Mouse (Mus musculus) stomach, embryonic 14.5 days (tissue): ENCODE data around the gene Ndufb6. TPM values are rescaled to one million over a fixed set of nuclear protein-coding genes. Genes with fewer than 3 reads are reported as not detected.
"Not testable (repeated sequence)": the region's sequence is repeated elsewhere in the genome, so short reads cannot be mapped to it uniquely, and the experiment has no call there.

Source experiments
- ATAC-seq: fragments of 200-750 bp; cut with Nextera tagmentation; 2 replicates; pipeline ENCODE4 v1.8.0; 2017; ENCODE audit warnings: low read depth, moderate TSS enrichment; ENCODE audit not compliant: insufficient number of reproducible peaks, insufficient read depth, low FRiP score
- H3K27ac ChIP-seq: fragments of 300-500 bp; sonication (generic); 2 replicates; pipeline ENCODE4 v1.5.1; 2014; ENCODE audit warnings: mild to moderate bottlenecking, low read length, moderate library complexity, mixed read lengths
- H3K27me3 ChIP-seq: fragments of 300-500 bp; sonication (generic); 2 replicates; pipeline ENCODE4 v1.6.1; 2014; ENCODE audit warnings: low read length, control low read depth, mixed read lengths; ENCODE audit not compliant: control insufficient read depth, insufficient read depth
- H3K36me3 ChIP-seq: fragments of 300-500 bp; sonication (generic); 2 replicates; pipeline ENCODE4 v1.6.1; 2014; ENCODE audit warnings: mild to moderate bottlenecking, control low read depth, low read length, moderate library complexity, mixed read lengths; ENCODE audit not compliant: control insufficient read depth, insufficient read depth
- H3K4me1 ChIP-seq: fragments of 300-500 bp; sonication (generic); 2 replicates; pipeline ENCODE4 v1.6.1; 2014; ENCODE audit warnings: low read length, control low read depth, mixed read lengths; ENCODE audit not compliant: control insufficient read depth, insufficient read depth
- H3K4me2 ChIP-seq: fragments of 300-500 bp; sonication (generic); replicated peaks from 2 replicates; pipeline ENCODE4 v1.6.1; 2014; ENCODE audit warnings: low read depth, low read length, control low read depth
- H3K4me3 ChIP-seq: fragments of 300-500 bp; sonication (generic); 2 replicates; pipeline ENCODE4 v1.5.1; 2014; ENCODE audit warnings: low read depth, low read length, control low read depth
- H3K9ac ChIP-seq: fragments of 300-500 bp; sonication (generic); replicated peaks from 2 replicates; pipeline ENCODE4 v1.6.1; 2014; ENCODE audit warnings: low read depth, mild to moderate bottlenecking, control low read depth, low read length, moderate library complexity, mixed read lengths
- H3K9me3 ChIP-seq: fragments of 300-500 bp; sonication (generic); 2 replicates; pipeline ENCODE4 v1.6.1; 2016; ENCODE audit warnings: low read depth, low read length, control low read depth; ENCODE audit not compliant: control insufficient read depth
- WGBS: fragments of 180-500 bp; shearing (Covaris S2); extraction: QIAGEN DNeasy Blood & Tissue Kit; methylation state at CpG from one replicate; pipeline ENCODE4 v1.1.7; 2014; 5-methylcytosine and 5-hydroxymethylcytosine counted together
- polyA plus RNA-seq: library from polyadenylated mRNA; unstranded; fragments of >200 nt; fragmentation: Nextera tagmentation; extraction: Ambion mirVana; gene quantifications from 2 replicates; pipeline ENCODE4 v1.2.1, GENCODE M21; 2014

Ndufb6 gene
- polyA plus RNA-seq, 1 experiment from 2014 or later: 304 TPM

- no peak overlapping the region for H3K9ac ChIP-seq
- H3K4me3 ChIP-seq: no peak overlapping the region
- H3K36me3 ChIP-seq: no peaks in the 10 kb centered on the region
- no peak overlapping the region for H3K27ac ChIP-seq
- no peaks in the 10 kb centered on the region for H3K4me1 ChIP-seq
- no peak overlapping the region for H3K4me2 ChIP-seq
- 81% methylated on average over 10 of the region's 10 CpGs for WGBS
- ATAC-seq: no peak
- no peaks in the 10 kb centered on the region for H3K27me3 ChIP-seq
- H3K9me3 ChIP-seq: no peaks in the 10 kb centered on the region
These were observed 23.4 kb upstream of the Ndufb6 start for GRCm38 (mm10) chr4:40302445-40303125.

DNA sequence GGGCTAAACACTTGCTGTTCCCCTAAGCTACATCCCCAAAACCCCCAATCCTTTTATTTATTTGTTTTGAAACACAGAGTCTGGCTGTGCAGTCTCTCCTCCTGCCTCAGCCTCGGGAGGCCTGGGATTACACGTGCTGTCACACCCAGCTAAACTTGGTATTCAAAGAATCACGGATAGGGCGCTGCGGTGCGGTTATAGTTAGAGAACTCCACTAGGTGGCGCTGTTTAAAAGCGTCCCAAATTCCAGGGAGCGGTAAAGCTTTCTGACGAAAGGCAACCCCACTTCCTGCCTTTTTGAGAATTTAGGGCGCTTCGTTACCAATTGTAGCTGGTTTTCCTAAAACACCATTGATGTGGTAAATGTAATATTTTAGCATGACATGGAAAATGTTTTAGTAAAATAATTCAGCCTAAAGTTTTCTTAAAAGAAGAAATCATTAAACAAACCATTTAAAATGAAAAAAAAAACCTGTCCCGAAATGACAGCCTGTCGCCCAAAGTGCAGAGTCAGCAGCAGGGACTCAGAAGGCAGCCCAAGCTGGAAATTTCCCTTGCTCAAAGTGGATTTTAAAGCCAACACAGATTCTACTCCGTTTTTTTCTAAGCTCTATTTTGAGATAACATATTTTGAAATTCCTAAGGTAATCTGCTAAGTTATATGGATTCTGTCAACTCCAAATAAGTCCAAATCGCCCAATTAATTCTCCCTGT, 22.0 kb upstream of the Ndufb6 start:
- WGBS: 9% methylated on average over 16 of the region's 16 CpGs

DNA sequence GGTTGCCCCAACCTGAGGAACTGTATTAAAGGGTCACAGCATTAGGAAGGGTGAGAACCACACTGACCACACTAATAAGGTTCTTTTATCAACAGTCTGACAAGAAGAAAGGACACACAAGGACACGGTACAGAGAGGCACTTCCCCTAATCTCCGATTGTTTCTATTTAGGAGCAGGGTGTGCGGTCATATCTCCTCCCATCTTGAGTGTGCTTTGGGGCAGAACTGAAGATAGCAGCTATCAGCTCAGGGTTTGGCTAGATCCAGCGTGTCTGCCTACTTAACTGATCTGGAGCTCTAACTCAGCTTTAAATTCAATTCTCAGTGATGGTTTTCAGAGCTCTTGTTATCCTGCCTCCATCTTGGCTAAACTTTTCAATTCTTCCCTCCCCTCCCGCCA, 19.9 kb upstream of the Ndufb6 start:
- no peak overlapping the region for H3K4me2 ChIP-seq
- H3K27me3 ChIP-seq: no peaks in the 10 kb centered on the region
- no peaks in the 10 kb centered on the region for H3K4me1 ChIP-seq
- 60% methylated on average over 5 of the region's 5 CpGs for WGBS
- no peak for ATAC-seq
- no peak overlapping the region for H3K9ac ChIP-seq
- H3K9me3 ChIP-seq: no peaks in the 10 kb centered on the region; the same call in 1 of the 2 replicates
- H3K4me3 ChIP-seq: no peak overlapping the region
- no peaks in the 10 kb centered on the region for H3K36me3 ChIP-seq
- H3K27ac ChIP-seq: no peak overlapping the region

More for the DNA sequence above, 22.0 kb upstream of the Ndufb6 start:
- Histone ChIP-seq H3K27me3 (no peaks in the 10 kb centered on the region), H3K4me2 (peak overlapping the region; percentile 28), H3K9me3 (no peaks in the 10 kb centered on the region), H3K36me3 (no peaks in the 10 kb centered on the region), H3K9ac (no peak overlapping the region), H3K27ac (no peak overlapping the region), H3K4me1 (no peaks in the 10 kb centered on the region), H3K4me3 (no peak overlapping the region)
- peak; percentile 81 for ATAC-seq

DNA sequence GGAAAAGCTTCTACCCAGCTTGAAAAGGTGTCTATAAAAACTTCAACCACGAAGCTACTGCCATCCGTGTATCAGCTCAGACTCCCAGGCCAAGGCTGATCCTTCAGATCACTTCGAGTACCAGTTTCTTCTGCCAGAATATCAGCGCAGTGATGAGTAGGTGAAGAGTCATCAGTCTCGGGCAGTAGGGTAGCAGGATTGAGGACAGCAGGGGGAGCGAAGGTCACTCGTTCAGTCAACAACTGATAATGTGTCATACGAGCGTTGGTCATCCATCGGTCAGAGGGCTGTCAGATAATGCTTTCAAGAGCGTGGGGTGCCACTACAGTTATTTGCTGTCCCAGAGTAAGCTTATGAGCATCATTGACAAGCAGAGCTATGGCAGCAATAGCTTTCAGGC, 12.3 kb upstream of the Ndufb6 start:
- 91% methylated on average over 11 of the region's 11 CpGs for WGBS
- H3K27me3 ChIP-seq, H3K36me3 ChIP-seq, H3K4me3 ChIP-seq, ATAC-seq, H3K9me3 ChIP-seq, H3K9ac ChIP-seq, H3K4me2 ChIP-seq, H3K27ac ChIP-seq, H3K4me1 ChIP-seq: not testable (repeated sequence)

DNA sequence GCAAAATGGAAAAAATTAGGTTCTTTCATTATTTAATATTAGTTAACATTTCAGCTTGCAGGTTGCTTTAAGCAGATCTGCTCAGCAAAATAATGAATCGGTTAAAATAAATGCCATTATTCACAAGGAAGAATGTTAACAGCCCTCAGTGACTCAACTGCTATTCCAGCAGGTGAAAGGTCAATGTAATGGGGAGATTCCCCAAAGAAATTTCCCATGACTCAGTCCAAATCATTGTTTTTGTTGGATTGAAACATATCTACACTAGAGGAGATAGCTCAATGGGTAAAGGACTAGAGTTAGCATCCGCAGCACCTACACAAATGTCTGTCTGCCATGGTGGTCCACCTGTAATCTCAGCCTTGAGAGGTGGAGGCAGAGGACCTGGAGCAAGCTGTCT, 9.8 kb upstream of the Ndufb6 start:
- Histone ChIP-seq H3K4me1 (no peaks in the 10 kb centered on the region), H3K4me2 (no peak overlapping the region), H3K4me3 (no peak overlapping the region), H3K36me3 (no peaks in the 10 kb centered on the region), H3K9me3 (peaks cover 6% of the 10 kb centered on the region; the same call in 1 of the 2 replicates), H3K27me3 (no peaks in the 10 kb centered on the region), H3K9ac (no peak overlapping the region), H3K27ac (no peak overlapping the region)
- ATAC-seq: no peak
- 81% methylated on average over 2 of the region's 2 CpGs for WGBS

GRCm38 (mm10) chr4:40287415-40287814, 8.2 kb upstream of the Ndufb6 start:
- no peaks in the 10 kb centered on the region for H3K4me1 ChIP-seq
- H3K9ac ChIP-seq: no peak overlapping the region
- H3K27ac ChIP-seq: no peak overlapping the region
- H3K4me3 ChIP-seq: no peak overlapping the region
- H3K4me2 ChIP-seq: no peak overlapping the region
- H3K9me3 ChIP-seq: peaks cover 3% of the 10 kb centered on the region; the same call in 1 of the 2 replicates
- no peak for ATAC-seq
- 72% methylated on average over 6 of the region's 6 CpGs for WGBS
- H3K36me3 ChIP-seq: no peaks in the 10 kb centered on the region
- no peaks in the 10 kb centered on the region for H3K27me3 ChIP-seq

DNA sequence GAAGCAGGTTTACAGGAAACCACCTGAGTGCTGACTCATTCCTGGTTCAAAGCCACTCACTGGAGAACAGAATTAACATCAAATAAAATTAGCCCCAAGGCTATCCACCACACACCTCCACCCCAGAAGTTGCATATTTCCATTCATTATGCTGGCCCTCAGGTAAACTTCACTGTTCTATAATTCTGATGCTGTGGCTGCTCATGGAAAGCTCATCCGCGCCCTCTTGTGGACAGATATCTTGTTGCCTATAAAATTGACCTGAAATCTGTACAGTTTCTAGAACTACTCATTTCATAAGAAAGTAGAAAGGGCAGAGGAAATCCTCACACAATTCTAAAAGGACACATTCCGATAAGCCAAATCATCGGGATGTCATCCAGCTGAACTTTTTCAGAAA, 6.4 kb upstream of the Ndufb6 start:
- no peak overlapping the region for H3K27ac ChIP-seq
- no peak for ATAC-seq
- H3K4me2 ChIP-seq: no peak overlapping the region
- H3K4me1 ChIP-seq: no peaks in the 10 kb centered on the region
- no peak overlapping the region for H3K4me3 ChIP-seq
- no peaks in the 10 kb centered on the region for H3K27me3 ChIP-seq
- H3K9me3 ChIP-seq: peaks cover 2% of the 10 kb centered on the region; the same call in 1 of the 2 replicates
- 17% methylated on average over 4 of the region's 4 CpGs for WGBS
- H3K9ac ChIP-seq: no peak overlapping the region
- H3K36me3 ChIP-seq: no peaks in the 10 kb centered on the region

DNA sequence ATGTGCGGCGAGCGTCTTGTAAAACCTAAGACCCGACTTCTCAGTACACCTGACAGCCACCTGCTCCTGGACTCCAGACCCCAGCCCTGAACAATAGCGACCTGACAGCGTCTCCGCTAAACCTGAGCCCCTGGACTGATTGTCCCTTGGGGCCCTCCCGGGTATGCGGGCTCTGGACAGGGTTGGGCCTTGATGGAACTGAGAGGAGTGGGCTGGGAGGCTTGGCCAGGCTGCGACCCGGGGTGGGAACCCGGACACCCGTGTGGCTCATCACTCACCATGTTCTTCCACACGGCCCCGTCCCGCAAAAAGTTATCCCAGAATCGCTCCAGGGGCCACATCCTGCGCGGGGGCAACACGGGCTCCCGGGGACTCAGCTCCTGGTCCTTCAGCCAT, 343 bp downstream of the Ndufb6 start:
- H3K4me1 ChIP-seq: peaks cover 3% of the 10 kb centered on the region
- no peaks in the 10 kb centered on the region for H3K9me3 ChIP-seq
- H3K27ac ChIP-seq: no peak overlapping the region
- peak overlapping the region; percentile 80 for H3K4me3 ChIP-seq
- peak; percentile 53 for ATAC-seq
- no peaks in the 10 kb centered on the region for H3K27me3 ChIP-seq
- peak overlapping the region; percentile 85 for H3K9ac ChIP-seq
- peaks cover 6% of the 10 kb centered on the region; the same call in 1 of the 2 replicates for H3K36me3 ChIP-seq
- peak overlapping the region; percentile 77 for H3K4me2 ChIP-seq
- 1% methylated on average over 21 of the region's 21 CpGs for WGBS
